Mouse (Mus musculus): ENCODE measurements around the gene Pde1b.

DNA sequence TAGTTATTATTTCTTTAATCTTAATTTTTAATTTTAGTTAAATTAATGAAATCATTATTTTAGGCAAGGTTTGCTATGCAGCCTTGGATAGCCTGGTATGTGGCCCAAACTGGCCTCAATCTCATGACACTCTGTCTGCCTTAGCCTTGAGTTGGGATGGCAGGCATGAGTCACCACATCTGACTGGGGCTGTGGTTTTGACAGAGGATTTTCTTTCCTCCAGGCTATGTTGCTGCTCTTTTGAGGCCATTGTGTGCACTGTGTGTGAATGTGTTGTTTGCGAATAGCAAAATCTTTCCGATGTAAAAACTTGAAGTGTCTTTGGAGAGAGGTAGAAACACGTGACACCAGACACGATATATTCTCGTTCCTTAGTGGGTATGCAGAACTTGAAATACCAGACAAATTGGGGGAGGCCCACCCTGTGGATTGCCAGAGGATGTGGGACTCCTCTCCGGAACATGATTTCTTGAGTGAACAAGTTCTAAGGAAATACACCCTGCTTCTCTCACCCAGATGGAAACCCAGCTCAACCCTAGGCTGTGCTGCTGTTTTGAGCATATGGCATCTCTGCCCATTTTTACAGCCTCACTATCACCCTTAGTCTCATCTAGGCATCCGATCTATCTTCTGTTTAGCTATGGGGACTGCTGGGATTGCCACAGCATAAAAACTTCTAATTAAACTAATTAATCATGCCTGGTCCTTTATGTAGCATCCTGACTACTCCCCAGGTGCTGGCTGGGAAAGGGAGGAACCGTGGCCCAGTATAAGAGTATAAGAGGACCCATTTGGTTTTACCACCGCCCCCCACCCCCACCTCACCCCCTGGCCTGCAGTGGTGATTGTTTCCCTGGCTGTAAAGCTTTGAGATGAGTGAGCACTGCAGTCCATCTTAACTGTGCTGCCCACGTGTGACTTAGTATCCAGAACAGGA, 6.4 kb upstream of the Pde1b start:
- no peak for TF ChIP-seq POLR2A (IDR thresholded peaks at IDR 0.05; ENCODE audit: insufficient read depth, low read depth, low read length)
- no peak for TF ChIP-seq CTCF (IDR thresholded peaks at IDR 0.05; ENCODE audit: insufficient read depth, low read depth, low read length)

Measured in olfactory bulb, adult 2 months (tissue).